Mouse (Mus musculus): ENCODE measurements around the gene Eid3. TPM values are rescaled to one million over a fixed set of nuclear protein-coding genes. Genes with fewer than 3 reads are reported as not detected.

Eid3 gene
- total RNA-seq, 1 experiment = 8.9 TPM

DNA sequence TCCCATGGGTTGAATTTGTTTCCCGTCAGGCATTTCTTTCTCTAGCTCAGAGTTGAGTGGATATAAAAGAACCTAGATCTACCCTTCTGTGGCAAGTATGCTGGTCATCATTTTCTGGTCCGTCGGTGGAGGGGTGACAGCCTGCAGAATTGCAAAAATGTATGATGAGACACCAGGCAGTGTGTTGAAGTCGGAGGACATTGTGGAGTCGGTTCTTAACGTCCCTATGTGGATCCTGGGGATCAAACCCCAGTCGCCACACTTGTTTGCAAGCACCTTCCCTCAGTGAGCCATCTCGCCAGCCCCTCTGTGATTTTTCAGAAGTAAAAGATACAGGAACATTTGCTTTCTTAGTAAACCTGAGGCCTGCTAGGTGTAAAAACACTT lies 5.5 kb upstream of the Eid3 start:
- Histone ChIP-seq H3K36me3 (ENCODE audit: control insufficient read depth, insufficient read depth, low read length, poor library complexity, severe bottlenecking) (peaks cover 14% of the 10 kb centered on the region; the same call in 1 of the 2 replicates), H3K9ac (ENCODE audit: insufficient read depth, low read depth, low read length, poor library complexity, severe bottlenecking) (peak overlapping the region; percentile 87), H3K4me3 (ENCODE audit: insufficient read depth in 1 of 2, low read depth in 1 of 2, low read length in 2 of 2, poor library complexity in 1 of 2, severe bottlenecking in 1 of 2) (peak overlapping the region; percentile 73 to 85), H3K4me1 (ENCODE audit: control insufficient read depth in 2 of 2, insufficient read depth in 2 of 2, low read length in 2 of 2, poor library complexity in 1 of 2) (peaks cover 0 to 17% of the 10 kb centered on the region in 2 experiments; a peak in 1 of 4 replicates), H3K27ac (ENCODE audit: insufficient read depth, low read depth, low read length, poor library complexity, severe bottlenecking) (peak overlapping the region; percentile 37), H3K9me3 (ENCODE audit: control insufficient read depth, insufficient read depth, low read depth, low read length) (no peaks in the 10 kb centered on the region)
- TF ChIP-seq ZC3H11A (IDR thresholded peaks at IDR 0.05; ENCODE audit: borderline replicate concordance, low read depth, low read length) (no peak), HCFC1 (IDR thresholded peaks at IDR 0.05; ENCODE audit: borderline replicate concordance, insufficient read depth, low read length) (no peak), CHD2 (IDR thresholded peaks at IDR 0.05; ENCODE audit: low read depth, low read length) (no peak), ZNF384 (IDR thresholded peaks at IDR 0.05; ENCODE audit: low read depth, low read length) (no peak), MAFK (IDR thresholded peaks at IDR 0.05; ENCODE audit: insufficient read depth, low read depth, low read length) (no peak)
- in situ Hi-C loops (cut with MboI; ENCODE audit: low sequenced_read_pairs in 2 of 2, unreplicated experiment in 2 of 2) = no loop called here
- DNase-seq (ENCODE audit: low read depth, low spot score) = no peak

- Histone ChIP-seq H3K4me3 (ENCODE audit: insufficient read depth in 1 of 2, low read depth in 1 of 2, low read length in 2 of 2, poor library complexity in 1 of 2, severe bottlenecking in 1 of 2) (no peak overlapping the region), H3K9ac (ENCODE audit: insufficient read depth, low read depth, low read length, poor library complexity, severe bottlenecking) (no peak overlapping the region), H3K27ac (ENCODE audit: insufficient read depth, low read depth, low read length, poor library complexity, severe bottlenecking) (no peak overlapping the region), H3K4me1 (ENCODE audit: control insufficient read depth in 2 of 2, insufficient read depth in 2 of 2, low read length in 2 of 2, poor library complexity in 1 of 2) (peaks cover 4 to 12% of the 10 kb centered on the region in 2 experiments; a peak in 1 of 4 replicates), H3K9me3 (ENCODE audit: control insufficient read depth, insufficient read depth, low read depth, low read length) (no peaks in the 10 kb centered on the region), H3K36me3 (ENCODE audit: control insufficient read depth, insufficient read depth, low read length, poor library complexity, severe bottlenecking) (peaks cover 24% of the 10 kb centered on the region)
- no peak for TF ChIP-seq CHD2 (IDR thresholded peaks at IDR 0.05; ENCODE audit: low read depth, low read length)
- no peak for TF ChIP-seq ZC3H11A (IDR thresholded peaks at IDR 0.05; ENCODE audit: borderline replicate concordance, low read depth, low read length)
- no peak for TF ChIP-seq HCFC1 (IDR thresholded peaks at IDR 0.05; ENCODE audit: borderline replicate concordance, insufficient read depth, low read length)
- no peak for TF ChIP-seq ZNF384 (IDR thresholded peaks at IDR 0.05; ENCODE audit: low read depth, low read length)
- in situ Hi-C loops (cut with MboI; ENCODE audit: low sequenced_read_pairs in 2 of 2, unreplicated experiment in 2 of 2) = no loop called here
- no peak for DNase-seq (ENCODE audit: low read depth, low spot score)
These were observed 3.2 kb upstream of the Eid3 start for GRCm38 (mm10) chr10:82863106-82863680.

- H3K9ac ChIP-seq (ENCODE audit: insufficient read depth, low read depth, low read length, poor library complexity, severe bottlenecking) = no peak overlapping the region
- H3K36me3 ChIP-seq (ENCODE audit: control insufficient read depth, insufficient read depth, low read length, poor library complexity, severe bottlenecking) = peaks cover 26% of the 10 kb centered on the region
- no peak overlapping the region for H3K4me3 ChIP-seq (ENCODE audit: insufficient read depth in 1 of 2, low read depth in 1 of 2, low read length in 2 of 2, poor library complexity in 1 of 2, severe bottlenecking in 1 of 2)
- H3K9me3 ChIP-seq (ENCODE audit: control insufficient read depth, insufficient read depth, low read depth, low read length) = no peaks in the 10 kb centered on the region
- no peak for DNase-seq (ENCODE audit: low read depth, low spot score)
- peaks cover 4 to 14% of the 10 kb centered on the region in 2 experiments; a peak in 1 of 4 replicates for H3K4me1 ChIP-seq (ENCODE audit: control insufficient read depth in 2 of 2, insufficient read depth in 2 of 2, low read length in 2 of 2, poor library complexity in 1 of 2)
- H3K27ac ChIP-seq (ENCODE audit: insufficient read depth, low read depth, low read length, poor library complexity, severe bottlenecking) = no peak overlapping the region
- in situ Hi-C loops (cut with MboI; ENCODE audit: low sequenced_read_pairs in 2 of 2, unreplicated experiment in 2 of 2) = no loop called here
- no peak for TF ChIP-seq CHD2 (IDR thresholded peaks at IDR 0.05; ENCODE audit: low read depth, low read length)
- TF ChIP-seq MAFK (IDR thresholded peaks at IDR 0.05; ENCODE audit: insufficient read depth, low read depth, low read length) = no peak
- no peak for TF ChIP-seq ZC3H11A (IDR thresholded peaks at IDR 0.05; ENCODE audit: borderline replicate concordance, low read depth, low read length)
- TF ChIP-seq HCFC1 (IDR thresholded peaks at IDR 0.05; ENCODE audit: borderline replicate concordance, insufficient read depth, low read length) = no peak
- TF ChIP-seq ZNF384 (IDR thresholded peaks at IDR 0.05; ENCODE audit: low read depth, low read length) = no peak
These were observed 2.6 kb upstream of the Eid3 start for GRCm38 (mm10) chr10:82863827-82864226.

DNA sequence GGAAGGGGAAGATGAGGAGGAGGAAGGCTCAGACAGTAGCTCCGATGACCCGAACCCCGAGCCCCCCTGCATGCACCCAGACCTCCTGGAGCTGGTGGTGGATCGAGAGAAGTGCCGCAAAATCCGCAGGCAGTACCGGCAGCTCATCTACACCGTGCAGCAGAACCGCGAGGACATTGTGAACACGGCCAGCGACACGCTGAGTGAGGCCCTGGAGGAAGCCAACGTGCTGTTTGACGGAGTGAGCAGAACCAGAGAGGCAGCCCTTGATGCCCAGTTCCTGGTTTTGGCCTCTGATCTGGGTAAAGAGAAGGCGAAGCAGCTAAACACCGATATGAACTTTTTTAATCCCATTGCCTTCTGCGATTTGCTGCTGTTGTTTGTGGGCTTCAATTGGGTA lies 406 bp downstream of the Eid3 start:
- H3K27ac ChIP-seq (ENCODE audit: insufficient read depth, low read depth, low read length, poor library complexity, severe bottlenecking) = no peak overlapping the region
- H3K4me3 ChIP-seq (ENCODE audit: insufficient read depth in 1 of 2, low read depth in 1 of 2, low read length in 2 of 2, poor library complexity in 1 of 2, severe bottlenecking in 1 of 2) = peak overlapping the region; percentile 10 to 21; a peak in 3 of 4 replicates
- H3K9me3 ChIP-seq (ENCODE audit: control insufficient read depth, insufficient read depth, low read depth, low read length) = no peaks in the 10 kb centered on the region
- in situ Hi-C loops (cut with MboI; ENCODE audit: low sequenced_read_pairs in 2 of 2, unreplicated experiment in 2 of 2) = no loop called here
- TF ChIP-seq MAFK (IDR thresholded peaks at IDR 0.05; ENCODE audit: insufficient read depth, low read depth, low read length) (no peak), ZNF384 (IDR thresholded peaks at IDR 0.05; ENCODE audit: low read depth, low read length) (no peak), CHD2 (IDR thresholded peaks at IDR 0.05; ENCODE audit: low read depth, low read length) (no peak), ZC3H11A (IDR thresholded peaks at IDR 0.05; ENCODE audit: borderline replicate concordance, low read depth, low read length) (no peak), HCFC1 (IDR thresholded peaks at IDR 0.05; ENCODE audit: borderline replicate concordance, insufficient read depth, low read length) (no peak)
- H3K9ac ChIP-seq (ENCODE audit: insufficient read depth, low read depth, low read length, poor library complexity, severe bottlenecking) = no peak overlapping the region
- no peak for DNase-seq (ENCODE audit: low read depth, low spot score)
- peaks cover 28% of the 10 kb centered on the region for H3K36me3 ChIP-seq (ENCODE audit: control insufficient read depth, insufficient read depth, low read length, poor library complexity, severe bottlenecking)
- H3K4me1 ChIP-seq (ENCODE audit: control insufficient read depth in 2 of 2, insufficient read depth in 2 of 2, low read length in 2 of 2, poor library complexity in 1 of 2) = peaks cover 4 to 11% of the 10 kb centered on the region in 2 experiments; a peak in 1 of 4 replicates
